Mouse (Mus musculus): ENCODE results near the gene Stox2. TPM values are rescaled to one million over a fixed set of nuclear protein-coding genes. Genes with fewer than 3 reads are reported as not detected.

Gene Stox2
- total RNA-seq, 2 experiments from 2014 or later = 10.1 to 13.6 TPM

DNA sequence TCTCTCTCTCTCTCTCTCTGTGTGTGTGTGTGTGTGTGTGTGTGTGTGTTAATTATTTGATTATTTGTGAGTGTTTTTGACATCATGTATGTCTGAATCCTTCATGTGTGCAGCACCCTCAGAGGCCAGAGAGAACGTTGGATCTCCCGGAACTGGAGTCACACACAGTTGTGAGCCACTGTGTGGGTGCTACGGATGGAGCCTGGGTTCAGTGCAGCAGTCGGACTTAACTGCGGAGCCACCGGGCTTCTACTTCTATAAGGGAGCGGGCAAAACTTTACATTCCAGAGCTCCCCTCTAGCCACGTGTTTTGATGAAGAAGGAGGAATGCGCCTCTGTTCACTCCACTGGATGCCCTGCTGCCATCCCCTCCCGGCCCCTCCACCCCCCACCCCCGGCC lies 311.4 kb downstream of the Stox2 start:
- intact Hi-C loops (cut with DNase I) = no loop called here
- no peak for DNase-seq

DNA sequence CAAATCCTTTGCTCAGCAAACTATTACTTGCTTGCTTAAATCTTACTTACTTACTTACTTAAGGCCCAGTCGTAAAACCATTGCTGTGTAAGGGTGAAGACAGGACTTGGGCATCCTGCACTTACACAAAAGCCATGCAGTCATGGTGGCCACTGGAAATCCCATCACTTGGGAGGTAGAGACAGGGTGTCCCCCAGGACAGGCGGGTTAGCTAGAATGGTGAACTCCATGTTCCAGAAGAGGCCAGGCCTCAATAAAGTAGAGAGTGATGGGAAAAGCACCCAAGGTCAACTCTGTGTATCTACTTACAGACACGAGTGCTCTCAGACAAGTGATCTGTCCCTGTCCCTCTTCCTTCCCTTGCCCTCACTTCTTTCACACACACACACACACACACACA lies 312.8 kb downstream of the Stox2 start:
- DNase-seq = no peak
- intact Hi-C loops (cut with DNase I) = no loop called here

Other genes with a start within 250 kb of the Stox2 start
- 10 to 100 TPM; 20.3 to 21.0 TPM for gene Trappc11, start 87.1 kb upstream of the Stox2 start, total RNA-seq (2021)
- gene Rwdd4a, start 87.3 kb upstream of the Stox2 start, total RNA-seq (2021) = 10 to 100 TPM; 59.3 TPM
- 1 to 10 TPM; 6.5 to 6.8 TPM for gene Ing2, start 229.2 kb upstream of the Stox2 start, total RNA-seq (2021)

All from heart, postnatal 36 days (tissue).